Mouse (Mus musculus): Measurements from ENCODE around the gene Grb10. TPM values are rescaled to one million over a fixed set of nuclear protein-coding genes. Genes with fewer than 3 reads are reported as not detected.

The Grb10 gene
- total RNA-seq, 2 experiments from 2014 or later, result 4.5 to 13.5 TPM

GRCm38 (mm10) chr11:11881026-11881782 is 157.3 kb downstream of the Grb10 start:
- no peak for ATAC-seq (replicated peaks; ENCODE audit: poor library complexity)

Other genes starting within 250 kb of the Grb10 start
- gene Fignl1, start 229.7 kb downstream of the Grb10 start, total RNA-seq (2015), result 60.0 and 75.1 TPM in 2 replicates
- 82.4 and 96.9 TPM in 2 replicates for gene Fignl1, start 229.7 kb downstream of the Grb10 start, total RNA-seq (2017)
- not detected in 2 replicates for gene Ddc, start 140.5 kb downstream of the Grb10 start, total RNA-seq (2015)
- gene Ddc, start 140.5 kb downstream of the Grb10 start, total RNA-seq (2017), result not detected in 2 replicates